Mouse (Mus musculus) heart, embryonic 11.5 days (tissue): ENCODE results near the gene Exoc6b. TPM values are rescaled to one million over a fixed set of nuclear protein-coding genes. Genes with fewer than 3 reads are reported as not detected.

Source experiments
- ATAC-seq: fragments of 200-750 bp; cut with Nextera tagmentation; replicated peaks from 2 replicates; pipeline ENCODE4 v1.8.0; 2017; ENCODE audit warnings: moderate library complexity; ENCODE audit not compliant: insufficient number of reproducible peaks, low FRiP score, low TSS enrichment
- H3K27ac ChIP-seq: fragments of 300-500 bp; sonication (generic); 2 replicates; pipeline ENCODE4 v1.5.1; 2014; ENCODE audit warnings: mild to moderate bottlenecking, low read depth, low read length
- H3K27me3 ChIP-seq: fragments of 300-500 bp; sonication (generic); 2 replicates; pipeline ENCODE4 v1.6.1; 2014; ENCODE audit warnings: mild to moderate bottlenecking, low read length, mixed read lengths; ENCODE audit not compliant: control insufficient read depth, insufficient read depth
- H3K36me3 ChIP-seq: fragments of 300-500 bp; sonication (generic); 2 replicates; pipeline ENCODE4 v1.6.1; 2014; ENCODE audit warnings: mild to moderate bottlenecking, low read length, moderate library complexity, mixed read lengths; ENCODE audit not compliant: control insufficient read depth, insufficient read depth
- H3K4me1 ChIP-seq: fragments of 300-500 bp; sonication (generic); 2 replicates; pipeline ENCODE4 v1.6.1; 2014; ENCODE audit warnings: low read length; ENCODE audit not compliant: control insufficient read depth, insufficient read depth
- H3K4me2 ChIP-seq: fragments of 300-500 bp; sonication (generic); 2 replicates; pipeline ENCODE4 v1.6.1; 2014; ENCODE audit warnings: mild to moderate bottlenecking, moderate library complexity
- H3K4me3 ChIP-seq: fragments of 300-500 bp; sonication (generic); 2 replicates; pipeline ENCODE4 v1.5.1; 2014; ENCODE audit warnings: low read depth, low read length
- H3K9ac ChIP-seq: fragments of 300-500 bp; sonication (generic); 2 replicates; pipeline ENCODE4 v1.6.1; 2014; ENCODE audit warnings: mild to moderate bottlenecking, low read depth, low read length, moderate library complexity
- H3K9me3 ChIP-seq: fragments of 300-500 bp; sonication (generic); replicated peaks from 2 replicates; pipeline ENCODE4 v1.6.1; 2016; ENCODE audit warnings: low read length; ENCODE audit not compliant: control insufficient read depth
- WGBS: fragments of 180-500 bp; shearing (Covaris S2); extraction: QIAGEN DNeasy Blood & Tissue Kit; methylation state at CpG from one replicate; pipeline ENCODE4 v1.1.7; 2014; ENCODE audit not compliant: insufficient replicate concordance; 5-methylcytosine and 5-hydroxymethylcytosine counted together
- polyA plus RNA-seq: library from polyadenylated mRNA; unstranded; fragments of >200 nt; fragmentation: Nextera tagmentation; extraction: Ambion mirVana; gene quantifications from 2 replicates; pipeline ENCODE4 v1.2.1, GENCODE M21; 2014

The Exoc6b gene
- polyA plus RNA-seq, 1 experiment from 2014 or later = 24.2 TPM

DNA sequence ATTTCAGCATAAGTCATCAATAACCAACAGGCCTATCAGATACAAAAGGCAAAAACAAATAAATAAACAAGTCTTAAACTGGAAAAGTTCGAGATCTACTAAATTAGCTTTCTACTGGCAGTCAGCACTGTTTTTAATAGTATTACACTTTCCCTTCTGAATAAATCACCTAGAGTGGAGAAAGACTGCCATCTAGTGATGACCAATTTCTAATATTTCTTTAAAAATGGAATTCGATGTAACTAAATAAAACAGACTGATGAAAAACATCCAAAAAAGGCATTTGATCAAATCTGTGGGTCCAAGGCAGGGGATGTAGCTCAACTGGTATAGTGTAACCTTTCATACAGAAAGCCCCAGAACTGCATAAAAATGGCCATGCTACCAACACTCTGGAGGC lies 52.3 kb downstream of the Exoc6b start:
- no peaks in the 10 kb centered on the region for H3K27me3 ChIP-seq
- H3K27ac ChIP-seq = no peak overlapping the region
- no peak overlapping the region for H3K4me2 ChIP-seq
- no peak overlapping the region for H3K4me3 ChIP-seq
- no peak overlapping the region for H3K9ac ChIP-seq
- ATAC-seq = no peak
- H3K4me1 ChIP-seq = no peaks in the 10 kb centered on the region
- no peaks in the 10 kb centered on the region for H3K36me3 ChIP-seq
- WGBS = 28% methylated on average over 2 of the region's 2 CpGs
- H3K9me3 ChIP-seq = no peaks in the 10 kb centered on the region

- Histone ChIP-seq H3K27ac (no peak overlapping the region), H3K9ac (no peak overlapping the region), H3K36me3 (no peaks in the 10 kb centered on the region), H3K4me2 (no peak overlapping the region), H3K4me3 (no peak overlapping the region), H3K9me3 (no peaks in the 10 kb centered on the region), H3K4me1 (no peaks in the 10 kb centered on the region), H3K27me3 (no peaks in the 10 kb centered on the region)
- ATAC-seq = no peak
- WGBS = 68% methylated on average over 2 of the region's 2 CpGs
Observed at GRCm38 (mm10) chr6:85013906-85014305, 55.4 kb downstream of the Exoc6b start.

DNA sequence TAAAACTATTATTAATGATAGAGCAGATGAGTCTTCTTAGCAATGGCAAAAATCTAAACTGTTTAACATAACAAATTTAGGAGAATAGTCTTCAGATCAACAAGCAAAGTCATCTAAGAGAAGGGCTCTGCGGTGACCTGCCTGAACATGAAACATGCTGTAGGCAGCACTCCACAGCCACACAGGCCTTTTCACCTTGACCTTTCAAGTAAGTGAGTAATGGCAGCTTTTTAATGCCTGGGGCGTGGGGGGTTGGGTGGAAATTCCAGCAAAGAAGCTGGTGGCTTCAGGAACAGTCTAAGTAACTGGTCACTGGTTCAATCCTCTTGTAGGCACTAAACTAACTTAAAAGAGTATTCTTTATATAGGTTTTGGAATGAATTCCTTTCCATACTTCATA lies 58.9 kb downstream of the Exoc6b start:
- Histone ChIP-seq H3K27me3 (no peaks in the 10 kb centered on the region), H3K4me2 (no peak overlapping the region), H3K4me3 (no peak overlapping the region), H3K36me3 (no peaks in the 10 kb centered on the region), H3K4me1 (no peaks in the 10 kb centered on the region), H3K27ac (no peak overlapping the region), H3K9me3 (no peaks in the 10 kb centered on the region), H3K9ac (no peak overlapping the region)
- 69% methylated on average over 2 of the region's 2 CpGs for WGBS
- ATAC-seq = no peak

DNA sequence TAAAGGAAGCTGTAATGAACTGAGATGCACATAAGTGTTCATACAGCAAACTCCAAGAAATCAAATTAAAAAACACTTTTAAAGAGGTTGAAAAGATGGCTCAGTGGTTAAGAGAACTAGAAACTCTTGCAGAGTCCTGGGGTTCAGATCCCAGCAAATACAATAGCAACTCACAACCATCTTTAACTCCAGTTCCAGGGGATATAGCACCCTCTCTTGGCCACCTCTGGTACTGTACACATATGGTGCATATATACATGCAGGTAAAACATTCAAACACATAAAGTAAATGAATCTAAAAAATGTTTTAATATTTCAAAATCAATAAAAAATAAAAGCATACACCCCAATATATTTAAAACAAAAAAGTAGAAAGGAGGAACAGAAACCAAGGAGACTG lies 73.9 kb downstream of the Exoc6b start:
- Histone ChIP-seq H3K4me3 (no peak overlapping the region), H3K4me2 (no peak overlapping the region), H3K9ac (no peak overlapping the region), H3K9me3 (no peaks in the 10 kb centered on the region), H3K27ac (no peak overlapping the region), H3K27me3 (no peaks in the 10 kb centered on the region), H3K4me1 (no peaks in the 10 kb centered on the region), H3K36me3 (no peaks in the 10 kb centered on the region)
- no peak for ATAC-seq

GRCm38 (mm10) chr6:84976563-84976971 lies 92.7 kb downstream of the Exoc6b start:
- 17% methylated on average over 3 of the region's 3 CpGs for WGBS
- no peak overlapping the region for H3K4me3 ChIP-seq
- peaks cover 7% of the 10 kb centered on the region for H3K4me1 ChIP-seq
- no peaks in the 10 kb centered on the region for H3K27me3 ChIP-seq
- no peaks in the 10 kb centered on the region for H3K9me3 ChIP-seq
- H3K36me3 ChIP-seq = no peaks in the 10 kb centered on the region
- no peak overlapping the region for H3K27ac ChIP-seq
- no peak overlapping the region for H3K4me2 ChIP-seq
- ATAC-seq = no peak; the same call in 1 of the 2 replicates
- no peak overlapping the region for H3K9ac ChIP-seq

DNA sequence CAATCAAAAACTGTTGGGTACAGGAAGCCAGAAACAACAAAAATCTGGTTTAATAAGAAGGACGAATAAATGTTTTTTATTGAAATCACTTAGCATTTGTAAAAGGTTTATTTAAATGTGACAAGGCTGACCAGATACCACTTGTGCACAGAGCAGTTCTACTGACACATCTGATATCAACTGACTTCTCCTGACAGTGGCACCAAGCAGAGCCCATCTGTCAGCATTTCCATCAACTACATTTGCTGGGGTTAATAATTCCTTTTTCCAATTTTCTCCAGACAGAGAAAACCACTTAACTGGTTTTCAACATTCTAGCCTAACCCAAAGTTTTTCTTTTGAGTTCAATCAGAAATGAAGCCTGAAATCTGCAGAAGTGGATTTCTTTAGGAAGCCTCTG lies 100.8 kb downstream of the Exoc6b start:
- H3K27me3 ChIP-seq = no peaks in the 10 kb centered on the region
- no peak overlapping the region for H3K9ac ChIP-seq
- no peak overlapping the region for H3K4me2 ChIP-seq
- no peak overlapping the region for H3K4me3 ChIP-seq
- 75% methylated on average over 1 of the region's 1 CpGs for whole genome bisulfite sequencing
- ATAC-seq = no peak
- no peak overlapping the region for H3K27ac ChIP-seq
- no peaks in the 10 kb centered on the region for H3K4me1 ChIP-seq
- no peaks in the 10 kb centered on the region for H3K36me3 ChIP-seq
- H3K9me3 ChIP-seq = no peaks in the 10 kb centered on the region

DNA sequence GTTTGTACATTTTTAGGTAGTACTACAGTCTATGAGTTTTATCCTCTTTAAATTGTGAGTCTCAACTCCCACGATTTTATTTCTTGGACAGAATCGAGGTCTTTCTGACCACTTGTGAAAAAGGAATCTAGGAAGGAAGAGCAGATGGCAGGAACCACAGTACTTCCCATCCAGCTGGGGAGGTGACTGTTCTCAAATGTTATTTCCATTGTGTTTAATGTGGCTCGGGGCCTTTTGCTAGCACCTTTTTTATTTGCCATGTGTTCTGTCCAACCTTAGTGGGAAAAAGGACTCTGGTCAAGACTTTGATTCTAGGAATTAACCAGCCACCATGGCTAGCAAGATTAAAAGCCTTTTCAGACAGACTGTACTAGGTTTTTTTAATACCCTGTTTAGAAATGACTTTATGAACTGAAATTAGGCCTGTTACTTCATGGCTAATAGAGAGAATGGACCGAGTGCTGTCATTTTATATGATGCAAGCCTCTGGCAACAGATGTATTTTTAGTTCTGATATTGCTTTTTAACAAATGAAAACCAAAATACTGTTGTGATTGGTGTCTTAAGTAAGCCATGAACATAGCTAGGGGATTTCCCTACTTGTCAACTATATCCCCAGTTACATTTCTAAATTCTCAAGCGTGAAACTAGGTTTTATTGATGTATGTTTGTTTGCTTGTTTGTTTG lies 104.4 kb downstream of the Exoc6b start:
- H3K27ac ChIP-seq = no peak overlapping the region
- H3K36me3 ChIP-seq = no peaks in the 10 kb centered on the region
- no peaks in the 10 kb centered on the region for H3K9me3 ChIP-seq
- no peak for ATAC-seq
- no peak overlapping the region for H3K4me3 ChIP-seq
- WGBS = 77% methylated on average over 5 of the region's 5 CpGs
- no peaks in the 10 kb centered on the region for H3K4me1 ChIP-seq
- H3K27me3 ChIP-seq = no peaks in the 10 kb centered on the region
- no peak overlapping the region for H3K9ac ChIP-seq
- H3K4me2 ChIP-seq = no peak overlapping the region

DNA sequence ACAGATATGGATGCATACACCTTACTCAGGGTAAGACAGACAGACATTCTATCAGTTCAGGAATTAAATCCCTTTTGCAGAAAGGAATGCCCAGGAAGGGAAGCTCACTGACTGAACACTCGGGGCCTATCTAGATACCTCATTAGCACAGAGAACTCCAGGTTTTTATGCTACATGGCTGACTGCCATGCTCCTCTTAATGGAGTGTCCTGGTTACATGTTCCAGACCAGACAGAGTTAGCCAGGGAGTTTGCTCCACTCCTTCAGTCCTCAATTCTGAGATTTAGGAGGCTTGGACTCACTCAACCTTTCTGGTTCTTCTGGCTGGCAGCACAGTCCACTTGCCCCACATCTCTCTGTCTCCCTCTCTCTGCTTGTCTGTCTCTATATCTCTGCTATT lies 106.3 kb downstream of the Exoc6b start:
- Histone ChIP-seq H3K4me2 (no peak overlapping the region), H3K4me3 (no peak overlapping the region), H3K27ac (no peak overlapping the region), H3K4me1 (no peaks in the 10 kb centered on the region), H3K9me3 (no peaks in the 10 kb centered on the region), H3K27me3 (no peaks in the 10 kb centered on the region), H3K9ac (no peak overlapping the region), H3K36me3 (no peaks in the 10 kb centered on the region)
- WGBS = 63% methylated on average over 1 of the region's 1 CpGs
- no peak for ATAC-seq

DNA sequence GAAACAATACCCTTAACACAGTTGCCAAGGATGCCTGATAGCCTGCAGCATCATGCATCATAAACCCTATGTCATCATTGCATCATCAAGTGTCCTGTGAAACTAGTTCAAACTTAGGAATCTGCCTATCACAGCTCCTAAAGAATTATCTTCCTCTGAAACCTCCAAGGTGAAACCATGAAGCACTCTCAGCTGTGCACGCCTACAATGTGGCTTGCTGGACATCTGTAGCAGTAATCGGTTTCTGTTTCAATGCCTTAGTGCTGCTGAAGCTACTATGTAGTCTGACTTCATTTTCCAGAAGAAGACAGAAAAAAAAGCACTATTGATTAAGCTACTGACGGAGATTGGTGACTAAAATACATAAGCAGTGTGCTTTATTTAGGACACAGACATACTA lies 107.5 kb downstream of the Exoc6b start:
- no peak for ATAC-seq
- no peaks in the 10 kb centered on the region for H3K4me1 ChIP-seq
- H3K27me3 ChIP-seq = no peaks in the 10 kb centered on the region
- WGBS = 86% methylated on average over 3 of the region's 3 CpGs
- H3K9ac ChIP-seq = no peak overlapping the region
- no peak overlapping the region for H3K4me3 ChIP-seq
- no peak overlapping the region for H3K4me2 ChIP-seq
- H3K27ac ChIP-seq = no peak overlapping the region
- no peaks in the 10 kb centered on the region for H3K36me3 ChIP-seq
- no peaks in the 10 kb centered on the region for H3K9me3 ChIP-seq
